Mouse (Mus musculus): Measurements from ENCODE around the gene Gm3625. TPM values are rescaled to one million over a fixed set of nuclear protein-coding genes. Genes with fewer than 3 reads are reported as not detected.

Gene Gm3625
- polyA plus RNA-seq (2015; fragmentation: Nextera tagmentation; extraction: Ambion mirVana), result not detected in 2 replicates

DNA sequence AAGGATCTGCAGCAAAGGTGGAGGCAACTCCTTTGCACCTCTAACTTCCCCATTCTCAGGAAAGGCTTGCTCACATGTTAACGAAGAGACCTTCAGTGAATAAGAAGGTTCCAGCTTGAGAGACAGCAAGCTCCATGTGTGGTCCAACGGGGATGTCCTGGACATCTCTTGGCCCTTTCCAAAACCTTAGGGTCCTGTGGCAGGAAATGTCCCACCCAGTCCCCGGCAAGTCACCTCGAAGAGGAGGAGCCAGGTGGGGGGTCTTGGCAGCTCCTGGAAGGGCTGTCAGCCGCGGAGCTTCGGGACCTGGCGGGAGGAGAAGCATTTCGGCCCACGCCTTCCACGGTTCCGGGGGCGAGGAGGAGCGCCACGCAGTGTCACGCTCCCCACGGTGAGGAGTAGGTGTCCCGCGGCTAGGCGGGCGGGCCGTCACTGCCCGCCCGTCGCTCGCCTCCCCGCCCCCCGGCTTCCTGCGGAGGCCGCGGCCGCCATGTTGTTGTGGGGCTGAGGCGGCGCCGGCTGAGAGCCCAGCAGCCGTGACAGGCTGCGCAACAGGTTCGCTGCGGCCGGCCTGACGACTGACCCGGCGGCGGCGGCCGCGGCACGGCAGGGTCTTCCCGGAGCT lies at the start of gene Gm3625, which contains the start of gene Itsn2:
Gene Gm3625, minus strand, starts transcription at position 387 of the 625 bp plus-strand sequence.
Gene Itsn2, plus strand, starts transcription at position 98 of the 625 bp plus-strand sequence.
- Histone ChIP-seq H3K36me3 (no peaks in the 10 kb centered on the region), H3K4me1 (peaks cover 16% of the 10 kb centered on the region), H3K27ac (peak within 1 kb of the TSS; percentile 61; the same call in 1 of the 2 replicates), H3K9ac (peak within 1 kb of the TSS; percentile 86), H3K27me3 (no peaks in the 10 kb centered on the region), H3K4me3 (peak within 1 kb of the TSS; percentile 88), H3K4me2 (replicated peaks) (peak within 1 kb of the TSS; percentile 77), H3K9me3 (no peaks in the 10 kb centered on the region)
- WGBS, result under 1% methylated on average over 49 of the region's 49 CpGs
- peak; percentile 85 for ATAC-seq (ENCODE audit: low FRiP score, low read depth)

GRCm38 (mm10) chr12:4640737-4641136 lies 48.0 kb upstream of the Gm3625 start:
- H3K9ac ChIP-seq, result no peak overlapping the region
- no peaks in the 10 kb centered on the region for H3K27me3 ChIP-seq
- H3K4me3 ChIP-seq, result no peak overlapping the region
- H3K9me3 ChIP-seq, result no peaks in the 10 kb centered on the region
- no peak overlapping the region for H3K27ac ChIP-seq
- peaks cover 52% of the 10 kb centered on the region for H3K36me3 ChIP-seq
- WGBS, result 90% methylated on average over 1 of the region's 1 CpGs
- no peaks in the 10 kb centered on the region for H3K4me1 ChIP-seq
- no peak for ATAC-seq (ENCODE audit: low FRiP score, low read depth)
- no peak overlapping the region for H3K4me2 ChIP-seq (replicated peaks)

DNA sequence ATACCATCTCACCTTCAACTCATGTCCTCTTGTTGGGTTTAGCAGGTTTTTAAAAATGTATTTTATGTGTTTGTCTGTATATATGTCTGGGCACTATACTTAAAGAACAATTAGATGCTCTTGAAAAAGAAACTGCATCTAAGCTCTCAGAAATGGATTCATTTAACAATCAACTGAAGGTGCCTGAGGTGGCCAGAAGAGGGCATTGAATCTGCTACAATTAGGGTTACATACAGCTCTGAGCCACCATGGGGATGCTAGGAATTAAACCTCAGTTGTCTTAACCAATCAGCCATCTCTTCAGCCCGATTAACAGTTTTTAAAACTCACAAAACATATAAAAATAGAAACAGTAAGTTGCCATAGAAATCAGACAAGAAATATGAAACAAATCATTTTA lies 45.7 kb upstream of the Gm3625 start:
- no peaks in the 10 kb centered on the region for H3K27me3 ChIP-seq
- 96% methylated on average over 1 of the region's 1 CpGs for WGBS
- no peaks in the 10 kb centered on the region for H3K4me1 ChIP-seq
- no peak overlapping the region for H3K27ac ChIP-seq
- no peak overlapping the region for H3K4me2 ChIP-seq (replicated peaks)
- H3K9ac ChIP-seq, result no peak overlapping the region
- no peaks in the 10 kb centered on the region for H3K9me3 ChIP-seq
- no peak for ATAC-seq (ENCODE audit: low FRiP score, low read depth)
- H3K36me3 ChIP-seq, result peaks cover 59% of the 10 kb centered on the region
- no peak overlapping the region for H3K4me3 ChIP-seq

DNA sequence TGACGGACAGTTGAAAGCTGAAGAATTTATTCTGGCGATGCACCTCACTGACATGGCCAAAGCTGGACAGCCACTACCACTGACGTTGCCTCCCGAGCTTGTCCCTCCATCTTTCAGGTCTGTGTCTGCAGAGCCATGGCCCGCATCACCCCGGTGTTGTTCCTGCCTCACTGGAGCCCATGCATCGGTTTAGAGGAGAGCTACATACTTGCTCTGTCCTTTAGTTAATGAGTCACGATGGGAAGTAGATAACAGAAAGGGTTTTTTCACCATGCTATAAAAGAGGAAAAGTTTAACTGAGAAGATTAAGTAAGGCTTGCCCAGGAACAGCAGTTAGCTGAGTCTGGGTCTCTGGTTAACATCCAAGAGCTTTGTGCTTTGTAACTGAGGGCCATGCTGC lies 40.2 kb upstream of the Gm3625 start:
- no peak overlapping the region for H3K27ac ChIP-seq
- H3K4me2 ChIP-seq (replicated peaks), result no peak overlapping the region
- no peaks in the 10 kb centered on the region for H3K9me3 ChIP-seq
- 91% methylated on average over 8 of the region's 8 CpGs for WGBS
- no peaks in the 10 kb centered on the region for H3K27me3 ChIP-seq
- H3K36me3 ChIP-seq, result peaks cover 53% of the 10 kb centered on the region
- no peaks in the 10 kb centered on the region for H3K4me1 ChIP-seq
- H3K9ac ChIP-seq, result no peak overlapping the region
- H3K4me3 ChIP-seq, result no peak overlapping the region
- ATAC-seq (ENCODE audit: low FRiP score, low read depth), result no peak

DNA sequence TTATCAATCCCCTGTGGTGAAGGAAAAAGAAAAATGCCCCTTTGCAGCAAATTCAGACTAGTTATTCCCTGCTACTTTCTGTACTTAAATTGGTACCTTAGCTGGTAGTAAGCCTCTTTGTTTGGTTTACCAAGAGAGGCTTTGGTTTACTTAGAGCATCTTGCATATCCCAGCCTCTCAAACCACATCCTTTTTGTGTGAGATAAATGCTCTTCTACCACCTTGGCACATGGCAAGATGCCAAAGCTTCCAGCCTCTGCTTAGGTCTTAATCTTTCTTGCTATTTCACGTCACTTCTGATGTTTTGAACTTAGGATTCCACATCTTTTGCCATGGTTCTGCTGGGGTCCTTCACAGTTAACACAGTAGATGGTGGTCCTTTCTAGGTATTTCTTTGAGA lies 31.5 kb upstream of the Gm3625 start:
- no peak overlapping the region for H3K9ac ChIP-seq
- no peaks in the 10 kb centered on the region for H3K4me1 ChIP-seq
- 80% methylated on average over 1 of the region's 1 CpGs for WGBS
- H3K36me3 ChIP-seq, result peaks cover 10% of the 10 kb centered on the region; the same call in 1 of the 2 replicates
- no peaks in the 10 kb centered on the region for H3K27me3 ChIP-seq
- H3K4me3 ChIP-seq, result no peak overlapping the region
- H3K4me2 ChIP-seq (replicated peaks), result no peak overlapping the region
- no peaks in the 10 kb centered on the region for H3K9me3 ChIP-seq
- no peak overlapping the region for H3K27ac ChIP-seq
- ATAC-seq (ENCODE audit: low FRiP score, low read depth), result no peak

GRCm38 (mm10) chr12:4614722-4615121 lies 22.0 kb upstream of the Gm3625 start:
- 69% methylated on average over 2 of the region's 2 CpGs for WGBS
- Histone ChIP-seq H3K4me3 (no peak overlapping the region), H3K36me3 (0 out of 2 replicates have a peak, but pooled peaks cover 4% of the 10 kb centered on the region), H3K4me1 (no peaks in the 10 kb centered on the region), H3K9me3 (no peaks in the 10 kb centered on the region), H3K27me3 (no peaks in the 10 kb centered on the region), H3K9ac (no peak overlapping the region), H3K4me2 (replicated peaks) (no peak overlapping the region), H3K27ac (no peak overlapping the region)
- no peak for ATAC-seq (ENCODE audit: low FRiP score, low read depth)

DNA sequence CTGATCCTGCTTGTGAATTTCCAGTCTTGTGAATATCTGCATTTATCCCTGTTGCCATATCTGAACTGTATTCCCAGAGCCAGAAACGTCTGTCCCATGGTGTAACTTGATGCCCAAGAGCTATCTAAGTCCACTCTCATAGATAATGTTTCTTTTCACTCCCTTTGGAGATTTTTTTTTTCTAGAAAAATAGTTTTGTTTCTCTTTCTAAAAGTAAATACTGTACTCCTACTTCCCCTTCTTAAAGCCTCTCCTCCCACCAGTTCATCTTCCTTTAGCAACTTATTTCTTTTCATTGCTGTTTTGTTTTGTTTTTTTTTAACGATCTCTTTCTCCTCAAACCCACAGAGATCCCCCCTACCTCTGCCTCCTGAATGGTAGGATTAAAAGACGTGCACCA lies 13.9 kb upstream of the Gm3625 start:
- H3K4me3 ChIP-seq, result no peak overlapping the region
- ATAC-seq (ENCODE audit: low FRiP score, low read depth), result no peak
- no peak overlapping the region for H3K27ac ChIP-seq
- WGBS, result 43% methylated on average over 3 of the region's 3 CpGs
- no peaks in the 10 kb centered on the region for H3K36me3 ChIP-seq
- H3K27me3 ChIP-seq, result no peaks in the 10 kb centered on the region
- no peaks in the 10 kb centered on the region for H3K9me3 ChIP-seq
- no peak overlapping the region for H3K9ac ChIP-seq
- H3K4me1 ChIP-seq, result no peaks in the 10 kb centered on the region
- H3K4me2 ChIP-seq (replicated peaks), result no peak overlapping the region

DNA sequence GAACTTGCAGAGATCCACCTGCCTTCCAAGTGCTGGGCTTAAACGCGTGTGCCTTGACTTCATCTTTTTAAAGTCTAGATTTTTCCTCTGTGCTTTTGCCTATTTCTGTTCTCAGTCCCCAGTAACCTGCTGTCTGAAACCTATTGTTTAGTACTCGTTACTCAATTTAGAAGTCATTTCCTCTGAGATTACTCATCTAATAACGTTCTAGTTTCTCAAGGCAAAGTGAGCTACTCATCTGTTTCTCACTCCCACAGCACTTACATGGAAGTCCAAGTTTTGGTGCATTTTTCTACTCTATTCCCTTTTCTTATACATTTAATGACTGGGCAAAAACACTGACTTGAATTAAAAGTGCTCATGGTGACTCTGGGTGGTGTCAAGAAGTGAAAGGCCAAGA lies 7.0 kb upstream of the Gm3625 start:
- Histone ChIP-seq H3K4me2 (replicated peaks) (no peak overlapping the region), H3K27ac (no peak overlapping the region), H3K27me3 (no peaks in the 10 kb centered on the region), H3K36me3 (no peaks in the 10 kb centered on the region), H3K9me3 (no peaks in the 10 kb centered on the region), H3K4me1 (peaks cover 9% of the 10 kb centered on the region), H3K4me3 (no peak overlapping the region), H3K9ac (no peak overlapping the region)
- 73% methylated on average over 4 of the region's 4 CpGs for WGBS
- no peak for ATAC-seq (ENCODE audit: low FRiP score, low read depth)

- H3K9ac ChIP-seq, result no peak overlapping the region
- H3K27me3 ChIP-seq, result no peaks in the 10 kb centered on the region
- H3K4me1 ChIP-seq, result peaks cover 13% of the 10 kb centered on the region
- no peak overlapping the region for H3K4me2 ChIP-seq (replicated peaks)
- ATAC-seq (ENCODE audit: low FRiP score, low read depth), result no peak
- no peak overlapping the region for H3K4me3 ChIP-seq
- no peaks in the 10 kb centered on the region for H3K36me3 ChIP-seq
- 67% methylated on average over 8 of the region's 8 CpGs for WGBS
- H3K9me3 ChIP-seq, result no peaks in the 10 kb centered on the region
- H3K27ac ChIP-seq, result no peak overlapping the region
Observed at GRCm38 (mm10) chr12:4598666-4599428, 6.1 kb upstream of the Gm3625 start.

DNA sequence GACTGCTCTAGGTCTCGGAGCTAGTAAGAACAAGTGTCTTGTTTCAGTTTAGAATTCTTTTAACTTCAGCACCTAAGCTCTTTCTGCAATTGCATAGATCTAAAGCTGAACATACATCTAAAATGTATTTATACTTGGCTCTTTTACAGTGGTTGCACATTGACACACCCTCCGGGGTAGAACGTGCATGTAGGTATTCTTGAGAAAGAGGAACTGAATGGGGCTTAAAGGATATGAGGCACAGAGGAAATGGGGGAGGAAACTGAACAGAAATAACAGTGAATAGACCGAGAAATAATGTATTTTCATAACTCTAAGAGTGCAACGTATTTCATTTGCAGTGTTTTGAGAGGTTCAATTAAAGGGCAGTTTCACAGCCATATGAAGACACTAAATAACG lies 2.3 kb upstream of the Gm3625 start:
- no peak for ATAC-seq (ENCODE audit: low FRiP score, low read depth)
- H3K9me3 ChIP-seq, result no peaks in the 10 kb centered on the region
- H3K36me3 ChIP-seq, result no peaks in the 10 kb centered on the region
- H3K9ac ChIP-seq, result no peak overlapping the region
- H3K27me3 ChIP-seq, result no peaks in the 10 kb centered on the region
- no peak overlapping the region for H3K4me3 ChIP-seq
- peaks cover 20% of the 10 kb centered on the region for H3K4me1 ChIP-seq
- no peak overlapping the region for H3K27ac ChIP-seq
- H3K4me2 ChIP-seq (replicated peaks), result no peak overlapping the region
- WGBS, result 75% methylated on average over 6 of the region's 6 CpGs

GRCm38 (mm10) chr12:4593930-4594391 lies 1.2 kb upstream of the Gm3625 start:
- 63% methylated on average over 9 of the region's 9 CpGs for WGBS
- ATAC-seq (ENCODE audit: low FRiP score, low read depth), result no peak
- Histone ChIP-seq H3K4me3 (peak overlapping the region; percentile 88), H3K36me3 (no peaks in the 10 kb centered on the region), H3K4me1 (peaks cover 20% of the 10 kb centered on the region), H3K9me3 (no peaks in the 10 kb centered on the region), H3K9ac (peak overlapping the region; percentile 86), H3K27me3 (no peaks in the 10 kb centered on the region), H3K27ac (no peak overlapping the region), H3K4me2 (replicated peaks) (peak overlapping the region; percentile 77)

GRCm38 (mm10) chr12:4593166-4593929 lies 621 bp upstream of the Gm3625 start:
- Histone ChIP-seq H3K9ac (peak overlapping the region; percentile 86), H3K36me3 (no peaks in the 10 kb centered on the region), H3K27ac (peak overlapping the region; percentile 61; the same call in 1 of the 2 replicates), H3K4me3 (peak overlapping the region; percentile 88), H3K9me3 (no peaks in the 10 kb centered on the region), H3K4me1 (peaks cover 16% of the 10 kb centered on the region), H3K4me2 (replicated peaks) (peak overlapping the region; percentile 77), H3K27me3 (no peaks in the 10 kb centered on the region)
- ATAC-seq (ENCODE audit: low FRiP score, low read depth), result peak; percentile 66; the same call in 1 of the 2 replicates
- WGBS, result 1% methylated on average over 35 of the region's 80 CpGs

Data from limb, embryonic 13.5 days (tissue).